Mouse (Mus musculus): Measurements from ENCODE around the gene Zbtb38.

- TF ChIP-seq POLR2A (IDR thresholded peaks at IDR 0.05; ENCODE audit: borderline replicate concordance, extremely low read depth, insufficient read depth, insufficient read length, poor library complexity, severe bottlenecking) (no peak), CTCF (IDR thresholded peaks at IDR 0.05; ENCODE audit: borderline replicate concordance, extremely low read depth, insufficient read depth, insufficient read length) (no peak)
Observed at GRCm38 (mm10) chr9:96795399-96795928, 42.8 kb upstream of the Zbtb38 start.

Data from brain, embryonic 14.5 days (tissue).